Mouse (Mus musculus) forebrain, embryonic 14.5 days (tissue): Measurements from ENCODE around the gene Gm20831. TPM values are rescaled to one million over a fixed set of nuclear protein-coding genes. Genes with fewer than 3 reads are reported as not detected.
"Not testable (repeated sequence)": the region's sequence is repeated elsewhere in the genome, so short reads cannot be mapped to it uniquely, and the experiment has no call there.

ENCODE experiments used
- ATAC-seq: fragments of 200-750 bp; cut with Nextera tagmentation; 2 replicates; pipeline ENCODE4 v1.8.0; 2017; ENCODE audit warnings: mild to moderate bottlenecking, moderate library complexity
- DNase-seq: peaks from one replicate; pipeline ENCODE4 v3.0.0-alpha.2; 2015; ENCODE audit warnings: low spot score
- H3K27ac ChIP-seq: fragments of 300-500 bp; sonication (generic); 2 replicates; pipeline ENCODE4 v1.5.1; 2014; ENCODE audit warnings: low read depth, mild to moderate bottlenecking, control low read depth, low read length, moderate library complexity
- H3K27me3 ChIP-seq: fragments of 300-500 bp; sonication (generic); replicated peaks from 2 replicates; pipeline ENCODE4 v1.6.1; 2014; ENCODE audit warnings: low read length, control low read depth, mixed read lengths; ENCODE audit not compliant: control insufficient read depth, insufficient read depth
- H3K36me3 ChIP-seq: fragments of 300-500 bp; sonication (generic); 2 replicates; pipeline ENCODE4 v1.6.1; 2014; ENCODE audit warnings: low read length, control low read depth; ENCODE audit not compliant: control insufficient read depth, insufficient read depth
- H3K4me1 ChIP-seq: fragments of 300-500 bp; sonication (generic); 2 replicates; pipeline ENCODE4 v1.6.1; 2014; ENCODE audit warnings: antibody characterized with exemption, low read length, control low read depth; ENCODE audit not compliant: control insufficient read depth, insufficient read depth
- H3K4me2 ChIP-seq: fragments of 300-500 bp; sonication (generic); 2 replicates; pipeline ENCODE4 v1.6.1; 2014; ENCODE audit warnings: mild to moderate bottlenecking, control low read depth, low read length
- H3K4me3 ChIP-seq: fragments of 300-500 bp; sonication (generic); 2 replicates; pipeline ENCODE4 v1.5.1; 2014; ENCODE audit warnings: low read depth, low read length, control low read depth
- H3K9ac ChIP-seq: fragments of 300-500 bp; sonication (generic); 2 replicates; pipeline ENCODE4 v1.6.1; 2014; ENCODE audit warnings: mild to moderate bottlenecking, low read length, control low read depth, moderate library complexity
- H3K9me3 ChIP-seq: fragments of 300-500 bp; sonication (generic); replicated peaks from 2 replicates; pipeline ENCODE4 v1.6.1; 2016; ENCODE audit warnings: low read length, control low read depth, mixed read lengths; ENCODE audit not compliant: control insufficient read depth
- WGBS: fragments of 180-500 bp; shearing (Covaris S2); extraction: QIAGEN DNeasy Blood & Tissue Kit; methylation state at CpG from one replicate; pipeline ENCODE4 v1.1.7; 2014; 5-methylcytosine and 5-hydroxymethylcytosine counted together
- polyA plus RNA-seq: library from polyadenylated mRNA; unstranded; fragments of >200 nt; fragmentation: Nextera tagmentation; extraction: Ambion mirVana; gene quantifications from 2 replicates; pipeline ENCODE4 v1.2.1, GENCODE M21; 2014

The Gm20831 gene
- polyA plus RNA-seq, result not detected in 2 replicates

DNA sequence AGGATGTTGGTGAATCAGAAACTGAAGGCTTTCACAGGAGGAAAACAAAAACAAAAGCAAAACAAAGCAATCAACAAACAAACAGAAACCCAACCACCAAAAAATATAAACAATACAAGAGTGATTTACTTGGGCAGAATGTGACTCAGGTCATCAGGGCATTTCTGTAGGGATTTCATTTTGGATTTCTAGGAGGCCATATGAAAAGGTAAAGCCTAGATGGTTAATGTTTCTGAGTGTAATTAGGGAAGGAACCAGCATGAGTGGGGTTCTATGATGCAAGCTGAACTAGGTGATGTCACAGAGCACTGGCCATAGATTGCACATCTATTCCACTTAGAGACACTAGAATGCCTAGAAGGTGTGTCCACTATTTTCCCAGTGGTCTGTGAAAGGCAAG, at the start of gene Gm20831, which contains the start of gene Gm20772:
Gene Gm20831, plus strand, starts transcription at position 301 of the 400 bp plus-strand sequence.
Gene Gm20772, plus strand, starts transcription at position 301 of the 400 bp plus-strand sequence.
- H3K36me3 ChIP-seq, H3K9me3 ChIP-seq, H3K27ac ChIP-seq, DNase-seq, H3K27me3 ChIP-seq, H3K4me3 ChIP-seq, H3K4me1 ChIP-seq, H3K9ac ChIP-seq, H3K4me2 ChIP-seq, ATAC-seq: not testable (repeated sequence)

DNA sequence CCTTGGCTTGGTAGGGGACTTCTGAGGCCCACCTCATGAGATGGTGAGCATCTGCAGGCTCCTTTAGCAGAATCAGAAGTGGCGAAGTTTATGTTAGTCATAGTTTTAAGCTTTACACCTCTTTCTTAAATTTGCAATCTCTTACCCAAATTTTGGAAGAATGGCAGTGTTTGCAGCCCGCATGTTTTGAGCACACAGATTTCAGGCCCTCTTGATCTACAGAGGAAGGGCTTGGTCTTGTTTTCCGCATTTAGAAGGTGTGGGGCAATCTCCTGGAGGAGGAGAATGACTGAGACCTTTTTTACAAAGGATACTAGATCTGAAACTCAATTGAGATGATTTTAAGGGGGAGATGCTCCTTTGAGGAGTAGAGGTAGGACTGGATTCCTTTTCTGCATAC, 28.4 kb upstream of the Gm20831 start, which contains the start of gene Gm21904:
Gene Gm21904, minus strand, starts transcription at position 101 of the 400 bp plus-strand sequence.
- H3K9me3 ChIP-seq, H3K27me3 ChIP-seq, H3K9ac ChIP-seq, DNase-seq, H3K27ac ChIP-seq, H3K4me2 ChIP-seq, H3K36me3 ChIP-seq, ATAC-seq, H3K4me1 ChIP-seq, H3K4me3 ChIP-seq: not testable (repeated sequence)
- WGBS, result no CpG with 5 or more reads among the region's 3 CpGs

DNA sequence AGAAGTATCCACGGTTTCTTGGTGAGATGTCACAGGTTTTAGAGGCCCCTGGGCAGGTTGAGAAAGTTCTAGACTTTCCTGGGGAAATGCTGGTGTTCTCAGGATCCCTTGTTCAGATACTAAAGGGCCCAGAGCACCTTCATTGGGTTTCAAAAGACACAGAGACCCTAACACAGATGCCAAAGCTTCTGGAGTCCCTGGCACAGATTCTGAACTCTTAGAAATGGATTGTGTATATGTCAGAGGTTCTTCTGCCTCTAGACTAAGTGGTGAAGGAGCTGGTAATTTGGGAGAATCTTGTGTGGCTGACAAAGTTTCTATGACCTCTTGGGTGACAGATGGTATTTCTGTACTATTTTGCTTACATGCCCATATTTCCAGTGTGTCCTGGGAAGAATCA, 62.7 kb downstream of the Gm20831 start, which contains the start of gene Srsy:
Gene Srsy, minus strand, starts transcription at position 101 of the 400 bp plus-strand sequence.
- no CpG with 5 or more reads among the region's 1 CpGs for WGBS
- H3K27me3 ChIP-seq, H3K4me3 ChIP-seq, H3K4me1 ChIP-seq, H3K9me3 ChIP-seq, ATAC-seq, H3K36me3 ChIP-seq, DNase-seq, H3K4me2 ChIP-seq, H3K27ac ChIP-seq, H3K9ac ChIP-seq: not testable (repeated sequence)

Other genes starting within 250 kb of the Gm20831 start
- not detected in 2 replicates for gene Gm21904, start 28.5 kb upstream of the Gm20831 start, polyA plus RNA-seq
- gene Gm20772, start within 50 bp of the Gm20831 start, polyA plus RNA-seq, result not detected in 2 replicates
- gene Srsy, start 62.6 kb downstream of the Gm20831 start, polyA plus RNA-seq, result not detected in 2 replicates
- gene Gm21764, start 187.1 kb downstream of the Gm20831 start, polyA plus RNA-seq, result not detected in 2 replicates
- not detected in 2 replicates for gene Ssty1, start 214.4 kb downstream of the Gm20831 start, polyA plus RNA-seq